Mouse (Mus musculus) cerebellum, adult 2 months (tissue): Measurements from ENCODE around the gene Rps6kb1. TPM values are rescaled to one million over a fixed set of nuclear protein-coding genes. Genes with fewer than 3 reads are reported as not detected.
"Not testable (repeated sequence)": the region's sequence is repeated elsewhere in the genome, so short reads cannot be mapped to it uniquely, and the experiment has no call there.

ENCODE experiments used
- DNase-seq, 2 experiments: peaks; one replicate each; pipeline ENCODE4 v3.0.0; 2021
- H3K27ac ChIP-seq: fragments of 200-500 bp; 2 replicates; pipeline ENCODE4 v1.5.1; 2012; ENCODE audit warnings: low read length, control low read depth, inconsistent platforms; ENCODE audit not compliant: insufficient read depth
- H3K27me3 ChIP-seq: fragments of 200-500 bp; 2 replicates; pipeline ENCODE4 v1.6.1; 2012; ENCODE audit warnings: inconsistent platforms, mild to moderate bottlenecking, low read length, moderate library complexity; ENCODE audit not compliant: control insufficient read depth, insufficient read depth
- H3K4me1 ChIP-seq: fragments of 200-500 bp; 2 replicates; pipeline ENCODE4 v1.6.1; 2011; ENCODE audit warnings: low read length; ENCODE audit not compliant: control insufficient read depth, insufficient read depth
- H3K4me3 ChIP-seq: fragments of 200-500 bp; replicated peaks from 2 replicates; pipeline ENCODE3; 2011; ENCODE audit warnings: mild to moderate bottlenecking, low read depth, low read length, control low read depth; ENCODE audit not compliant: insufficient read depth
- CTCF ChIP-seq: fragments of 200-500 bp; IDR thresholded peaks from 2 replicates; pipeline ENCODE4 v1.5.1; 2011; ENCODE audit warnings: low read depth, mild to moderate bottlenecking, control low read depth, low read length, moderate library complexity, borderline replicate concordance; ENCODE audit not compliant: insufficient read depth
- POLR2A ChIP-seq: fragments of 200-500 bp; IDR thresholded peaks from 2 replicates; pipeline ENCODE4 v1.6.1; 2011; ENCODE audit warnings: low read length, control low read depth, borderline replicate concordance; ENCODE audit not compliant: insufficient read depth
- WGBS: fragments of 180-500 bp; shearing (Covaris S2); methylation state at CpG from one replicate; pipeline ENCODE4 v1.1.7; 2018; 5-methylcytosine and 5-hydroxymethylcytosine counted together
- polyA plus RNA-seq: library from polyadenylated mRNA; depleted of rRNA; stranded (reverse); fragments of >200 nt; gene quantifications from 2 replicates; pipeline ENCODE4 v1.2.3, GENCODE M21; 2012

The Rps6kb1 gene
- polyA plus RNA-seq, 1 experiment: 25.6 TPM

GRCm38 (mm10) chr11:86543960-86544638 lies 506 bp downstream of the Rps6kb1 start:
- TF ChIP-seq CTCF: no peak
- TF ChIP-seq POLR2A: no peak
- no peak for DNase-seq
- Histone ChIP-seq H3K4me1 (no peaks in the 10 kb centered on the region), H3K27me3 (no peaks in the 10 kb centered on the region), H3K27ac (peak overlapping the region; percentile 26; the same call in 1 of the 2 replicates), H3K4me3 (peak overlapping the region; percentile 81)
- WGBS: under 1% methylated on average over 43 of the region's 50 CpGs

GRCm38 (mm10) chr11:86542851-86543250 lies 1.8 kb downstream of the Rps6kb1 start:
- H3K27me3 ChIP-seq: no peaks in the 10 kb centered on the region
- no peak overlapping the region for H3K27ac ChIP-seq
- no peaks in the 10 kb centered on the region for H3K4me1 ChIP-seq
- 87% methylated on average over 1 of the region's 1 CpGs for WGBS
- H3K4me3 ChIP-seq: no peak overlapping the region
- no peak for DNase-seq
- TF ChIP-seq CTCF (no peak), POLR2A (no peak)

- Histone ChIP-seq H3K4me1 (no peaks in the 10 kb centered on the region), H3K4me3 (no peak overlapping the region), H3K27me3 (no peaks in the 10 kb centered on the region), H3K27ac (no peak overlapping the region)
- 63% methylated on average over 2 of the region's 2 CpGs for WGBS
- no peak for TF ChIP-seq CTCF
- no peak for TF ChIP-seq POLR2A
- DNase-seq: no peak
Observed at GRCm38 (mm10) chr11:86540476-86540845, 4.1 kb downstream of the Rps6kb1 start.

GRCm38 (mm10) chr11:86539716-86540475 lies 4.7 kb downstream of the Rps6kb1 start:
- WGBS: 69% methylated on average over 6 of the region's 6 CpGs
- no peak for DNase-seq
- H3K4me3 ChIP-seq: no peak overlapping the region
- H3K27ac ChIP-seq: no peak overlapping the region
- TF ChIP-seq POLR2A: no peak
- TF ChIP-seq CTCF: no peak
- no peaks in the 10 kb centered on the region for H3K4me1 ChIP-seq
- no peaks in the 10 kb centered on the region for H3K27me3 ChIP-seq

- H3K27me3 ChIP-seq: no peaks in the 10 kb centered on the region
- WGBS: 89% methylated on average over 4 of the region's 4 CpGs
- H3K4me3 ChIP-seq: no peak overlapping the region
- H3K27ac ChIP-seq: no peak overlapping the region
- H3K4me1 ChIP-seq: no peaks in the 10 kb centered on the region
- TF ChIP-seq POLR2A (no peak), CTCF (no peak)
- no peak for DNase-seq
Observed at GRCm38 (mm10) chr11:86538786-86539185, 5.8 kb downstream of the Rps6kb1 start.

- WGBS: 95% methylated on average over 5 of the region's 5 CpGs
- DNase-seq: no peak
- no peaks in the 10 kb centered on the region for H3K4me1 ChIP-seq
- no peak overlapping the region for H3K4me3 ChIP-seq
- no peaks in the 10 kb centered on the region for H3K27me3 ChIP-seq
- no peak for TF ChIP-seq CTCF
- no peak for TF ChIP-seq POLR2A
- no peak overlapping the region for H3K27ac ChIP-seq
Observed at GRCm38 (mm10) chr11:86534201-86534910, 10.2 kb downstream of the Rps6kb1 start.

GRCm38 (mm10) chr11:86533302-86533701 lies 11.3 kb downstream of the Rps6kb1 start:
- WGBS: 90% methylated on average over 6 of the region's 6 CpGs
- H3K27me3 ChIP-seq, H3K27ac ChIP-seq, H3K4me1 ChIP-seq, DNase-seq, H3K4me3 ChIP-seq: not testable (repeated sequence)
